Mouse (Mus musculus): Measurements from ENCODE around the gene Sectm1b. TPM values are rescaled to one million over a fixed set of nuclear protein-coding genes. Genes with fewer than 3 reads are reported as not detected.

The Sectm1b gene
- polyA plus RNA-seq, 1 experiment from 2014 or later, result 0.05 TPM

GRCm38 (mm10) chr11:121024163-121024562 is 39.2 kb downstream of the Sectm1b start:
- Histone ChIP-seq H3K27me3 (ENCODE audit: control insufficient read depth, insufficient read depth, low read depth, low read length) (no peaks in the 10 kb centered on the region), H3K9ac (ENCODE audit: low read depth, low read length) (no peak overlapping the region), H3K4me3 (ENCODE audit: low read depth, low read length) (no peak overlapping the region), H3K4me2 (ENCODE audit: low read depth, low read length) (no peak overlapping the region), H3K4me1 (ENCODE audit: control insufficient read depth, low read depth, low read length) (no peaks in the 10 kb centered on the region), H3K36me3 (ENCODE audit: control insufficient read depth, insufficient read depth) (no peaks in the 10 kb centered on the region), H3K27ac (ENCODE audit: low read length) (no peak overlapping the region), H3K9me3 (replicated peaks; ENCODE audit: control insufficient read depth, low read length) (no peaks in the 10 kb centered on the region)
- 12% methylated on average over 6 of the region's 6 CpGs for WGBS (ENCODE audit: insufficient replicate concordance)
- no peak for ATAC-seq (ENCODE audit: low read depth)

- WGBS (ENCODE audit: insufficient replicate concordance), result 67% methylated on average over 5 of the region's 5 CpGs
These were observed 43.9 kb downstream of the Sectm1b start for GRCm38 (mm10) chr11:121019501-121019900.

GRCm38 (mm10) chr11:121017703-121018102 is 45.7 kb downstream of the Sectm1b start:
- H3K36me3 ChIP-seq (ENCODE audit: control insufficient read depth, insufficient read depth), result no peaks in the 10 kb centered on the region
- no peak overlapping the region for H3K4me3 ChIP-seq (ENCODE audit: low read depth, low read length)
- no peak overlapping the region for H3K9ac ChIP-seq (ENCODE audit: low read depth, low read length)
- no peak overlapping the region for H3K4me2 ChIP-seq (ENCODE audit: low read depth, low read length)
- H3K27ac ChIP-seq (ENCODE audit: low read length), result no peak overlapping the region
- peak; percentile 53; the same call in 1 of the 2 replicates for ATAC-seq (ENCODE audit: low read depth)
- no peaks in the 10 kb centered on the region for H3K9me3 ChIP-seq (replicated peaks; ENCODE audit: control insufficient read depth, low read length)
- WGBS (ENCODE audit: insufficient replicate concordance), result 39% methylated on average over 3 of the region's 3 CpGs
- H3K27me3 ChIP-seq (ENCODE audit: control insufficient read depth, insufficient read depth, low read depth, low read length), result no peaks in the 10 kb centered on the region; the same call in 1 of the 2 replicates
- no peaks in the 10 kb centered on the region for H3K4me1 ChIP-seq (ENCODE audit: control insufficient read depth, low read depth, low read length)

More at GRCm38 (mm10) chr11:121019501-121019900, 43.9 kb downstream of the Sectm1b start:
- H3K27me3 ChIP-seq (ENCODE audit: control insufficient read depth, insufficient read depth, low read depth, low read length), result no peaks in the 10 kb centered on the region
- H3K4me1 ChIP-seq (ENCODE audit: control insufficient read depth, low read depth, low read length), result no peaks in the 10 kb centered on the region
- no peak overlapping the region for H3K27ac ChIP-seq (ENCODE audit: low read length)
- H3K36me3 ChIP-seq (ENCODE audit: control insufficient read depth, insufficient read depth), result no peaks in the 10 kb centered on the region
- H3K9me3 ChIP-seq (replicated peaks; ENCODE audit: control insufficient read depth, low read length), result no peaks in the 10 kb centered on the region
- H3K4me3 ChIP-seq (ENCODE audit: low read depth, low read length), result no peak overlapping the region
- no peak overlapping the region for H3K9ac ChIP-seq (ENCODE audit: low read depth, low read length)
- H3K4me2 ChIP-seq (ENCODE audit: low read depth, low read length), result no peak overlapping the region
- ATAC-seq (ENCODE audit: low read depth), result no peak

GRCm38 (mm10) chr11:121015472-121015871 is 47.9 kb downstream of the Sectm1b start:
- H3K36me3 ChIP-seq (ENCODE audit: control insufficient read depth, insufficient read depth), result no peaks in the 10 kb centered on the region
- no peak overlapping the region for H3K9ac ChIP-seq (ENCODE audit: low read depth, low read length)
- H3K4me2 ChIP-seq (ENCODE audit: low read depth, low read length), result no peak overlapping the region
- no peak overlapping the region for H3K27ac ChIP-seq (ENCODE audit: low read length)
- H3K4me3 ChIP-seq (ENCODE audit: low read depth, low read length), result no peak overlapping the region
- H3K9me3 ChIP-seq (replicated peaks; ENCODE audit: control insufficient read depth, low read length), result no peaks in the 10 kb centered on the region
- 47% methylated on average over 6 of the region's 6 CpGs for WGBS (ENCODE audit: insufficient replicate concordance)
- no peaks in the 10 kb centered on the region; the same call in 1 of the 2 replicates for H3K4me1 ChIP-seq (ENCODE audit: control insufficient read depth, low read depth, low read length)
- no peak for ATAC-seq (ENCODE audit: low read depth)
- no peaks in the 10 kb centered on the region; the same call in 1 of the 2 replicates for H3K27me3 ChIP-seq (ENCODE audit: control insufficient read depth, insufficient read depth, low read depth, low read length)

GRCm38 (mm10) chr11:121014896-121015300 is 48.5 kb downstream of the Sectm1b start:
- H3K9ac ChIP-seq (ENCODE audit: low read depth, low read length), result no peak overlapping the region
- H3K27ac ChIP-seq (ENCODE audit: low read length), result no peak overlapping the region
- no peak for ATAC-seq (ENCODE audit: low read depth)
- no peaks in the 10 kb centered on the region; the same call in 1 of the 2 replicates for H3K27me3 ChIP-seq (ENCODE audit: control insufficient read depth, insufficient read depth, low read depth, low read length)
- peak overlapping the region; percentile 1; the same call in 1 of the 2 replicates for H3K4me2 ChIP-seq (ENCODE audit: low read depth, low read length)
- H3K9me3 ChIP-seq (replicated peaks; ENCODE audit: control insufficient read depth, low read length), result no peaks in the 10 kb centered on the region
- no peaks in the 10 kb centered on the region for H3K36me3 ChIP-seq (ENCODE audit: control insufficient read depth, insufficient read depth)
- H3K4me1 ChIP-seq (ENCODE audit: control insufficient read depth, low read depth, low read length), result no peaks in the 10 kb centered on the region; the same call in 1 of the 2 replicates
- no peak overlapping the region for H3K4me3 ChIP-seq (ENCODE audit: low read depth, low read length)
- 59% methylated on average over 19 of the region's 19 CpGs for WGBS (ENCODE audit: insufficient replicate concordance)

GRCm38 (mm10) chr11:121013656-121014055 is 49.7 kb downstream of the Sectm1b start:
- no peaks in the 10 kb centered on the region; the same call in 1 of the 2 replicates for H3K27me3 ChIP-seq (ENCODE audit: control insufficient read depth, insufficient read depth, low read depth, low read length)
- ATAC-seq (ENCODE audit: low read depth), result no peak
- H3K36me3 ChIP-seq (ENCODE audit: control insufficient read depth, insufficient read depth), result no peaks in the 10 kb centered on the region
- H3K4me2 ChIP-seq (ENCODE audit: low read depth, low read length), result no peak overlapping the region
- H3K27ac ChIP-seq (ENCODE audit: low read length), result no peak overlapping the region
- no peak overlapping the region for H3K4me3 ChIP-seq (ENCODE audit: low read depth, low read length)
- WGBS (ENCODE audit: insufficient replicate concordance), result 75% methylated on average over 7 of the region's 7 CpGs
- no peak overlapping the region for H3K9ac ChIP-seq (ENCODE audit: low read depth, low read length)
- no peaks in the 10 kb centered on the region; the same call in 1 of the 2 replicates for H3K4me1 ChIP-seq (ENCODE audit: control insufficient read depth, low read depth, low read length)
- no peaks in the 10 kb centered on the region for H3K9me3 ChIP-seq (replicated peaks; ENCODE audit: control insufficient read depth, low read length)

GRCm38 (mm10) chr11:121010044-121010755 is 53.2 kb downstream of the Sectm1b start:
- ATAC-seq (ENCODE audit: low read depth), result no peak

GRCm38 (mm10) chr11:121006184-121006583 is 57.2 kb downstream of the Sectm1b start:
- no peak for ATAC-seq (ENCODE audit: low read depth)
- Histone ChIP-seq H3K4me2 (ENCODE audit: low read depth, low read length) (no peak overlapping the region), H3K27me3 (ENCODE audit: control insufficient read depth, insufficient read depth, low read depth, low read length) (no peaks in the 10 kb centered on the region), H3K4me3 (ENCODE audit: low read depth, low read length) (no peak overlapping the region), H3K9me3 (replicated peaks; ENCODE audit: control insufficient read depth, low read length) (no peaks in the 10 kb centered on the region), H3K9ac (ENCODE audit: low read depth, low read length) (no peak overlapping the region), H3K36me3 (ENCODE audit: control insufficient read depth, insufficient read depth) (no peaks in the 10 kb centered on the region), H3K4me1 (ENCODE audit: control insufficient read depth, low read depth, low read length) (no peaks in the 10 kb centered on the region; the same call in 1 of the 2 replicates), H3K27ac (ENCODE audit: low read length) (no peak overlapping the region)
- WGBS (ENCODE audit: insufficient replicate concordance), result 48% methylated on average over 6 of the region's 6 CpGs

More at GRCm38 (mm10) chr11:121010044-121010755, 53.2 kb downstream of the Sectm1b start:
- H3K27me3 ChIP-seq (ENCODE audit: control insufficient read depth, insufficient read depth, low read depth, low read length), result no peaks in the 10 kb centered on the region; the same call in 1 of the 2 replicates
- no peak overlapping the region for H3K9ac ChIP-seq (ENCODE audit: low read depth, low read length)
- no peak overlapping the region for H3K4me2 ChIP-seq (ENCODE audit: low read depth, low read length)
- no peaks in the 10 kb centered on the region for H3K9me3 ChIP-seq (replicated peaks; ENCODE audit: control insufficient read depth, low read length)
- no peak overlapping the region for H3K4me3 ChIP-seq (ENCODE audit: low read depth, low read length)
- H3K4me1 ChIP-seq (ENCODE audit: control insufficient read depth, low read depth, low read length), result no peaks in the 10 kb centered on the region; the same call in 1 of the 2 replicates
- H3K27ac ChIP-seq (ENCODE audit: low read length), result no peak overlapping the region
- no peaks in the 10 kb centered on the region for H3K36me3 ChIP-seq (ENCODE audit: control insufficient read depth, insufficient read depth)
- 83% methylated on average over 3 of the region's 3 CpGs for WGBS (ENCODE audit: insufficient replicate concordance)

GRCm38 (mm10) chr11:121004281-121004680 is 59.1 kb downstream of the Sectm1b start:
- Histone ChIP-seq H3K4me2 (ENCODE audit: low read depth, low read length) (no peak overlapping the region), H3K4me3 (ENCODE audit: low read depth, low read length) (no peak overlapping the region), H3K9me3 (replicated peaks; ENCODE audit: control insufficient read depth, low read length) (no peaks in the 10 kb centered on the region), H3K36me3 (ENCODE audit: control insufficient read depth, insufficient read depth) (no peaks in the 10 kb centered on the region), H3K27ac (ENCODE audit: low read length) (no peak overlapping the region), H3K9ac (ENCODE audit: low read depth, low read length) (no peak overlapping the region), H3K4me1 (ENCODE audit: control insufficient read depth, low read depth, low read length) (no peaks in the 10 kb centered on the region; the same call in 1 of the 2 replicates), H3K27me3 (ENCODE audit: control insufficient read depth, insufficient read depth, low read depth, low read length) (no peaks in the 10 kb centered on the region)
- no peak for ATAC-seq (ENCODE audit: low read depth)
- 56% methylated on average over 5 of the region's 5 CpGs for WGBS (ENCODE audit: insufficient replicate concordance)

All from liver, embryonic 16.5 days (tissue).